Mouse (Mus musculus): Measurements from ENCODE around the gene Foxo1. TPM values are rescaled to one million over a fixed set of nuclear protein-coding genes. Genes with fewer than 3 reads are reported as not detected.

Gene Foxo1
- polyA plus RNA-seq, 1 experiment from 2014 or later = 4.8 TPM

GRCm38 (mm10) chr3:52275037-52275555 lies 7.0 kb downstream of the Foxo1 start:
- Histone ChIP-seq H3K4me3 (ENCODE audit: inconsistent target) (no peak overlapping the region), H3K27ac (no peak overlapping the region), H3K79me2 (ENCODE audit: inconsistent target) (peaks cover 34% of the 10 kb centered on the region; the same call in 1 of the 2 replicates), H3K36me3 (ENCODE audit: inconsistent target) (no peaks in the 10 kb centered on the region)
- WGBS (ENCODE audit: missing documents) = 87% methylated on average over 9 of the region's 9 CpGs

DNA sequence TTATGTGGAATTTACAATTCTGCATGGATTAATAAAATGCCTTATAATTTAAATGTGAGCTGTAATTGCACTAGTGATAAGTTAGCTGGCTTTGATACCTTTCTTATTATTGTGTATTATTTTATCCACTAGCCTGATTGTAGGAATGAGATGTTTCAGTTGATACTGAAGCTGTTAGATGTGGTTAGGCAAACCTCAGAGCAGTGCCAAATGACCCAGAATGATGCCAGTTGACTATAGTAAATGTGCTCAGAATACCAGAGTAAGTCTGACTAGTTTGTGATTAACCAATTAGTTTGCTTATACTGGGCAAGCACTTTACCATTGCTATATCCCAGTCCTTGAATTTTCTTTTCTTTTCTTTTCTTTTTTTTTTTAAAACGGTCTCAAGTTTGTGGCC lies 12.5 kb downstream of the Foxo1 start:
- no peaks in the 10 kb centered on the region for H3K79me2 ChIP-seq (ENCODE audit: inconsistent target)
- H3K36me3 ChIP-seq (ENCODE audit: inconsistent target) = no peaks in the 10 kb centered on the region
- H3K27ac ChIP-seq = no peak overlapping the region
- 100% methylated on average over 1 of the region's 1 CpGs for WGBS (ENCODE audit: missing documents)
- H3K4me3 ChIP-seq (ENCODE audit: inconsistent target) = no peak overlapping the region

DNA sequence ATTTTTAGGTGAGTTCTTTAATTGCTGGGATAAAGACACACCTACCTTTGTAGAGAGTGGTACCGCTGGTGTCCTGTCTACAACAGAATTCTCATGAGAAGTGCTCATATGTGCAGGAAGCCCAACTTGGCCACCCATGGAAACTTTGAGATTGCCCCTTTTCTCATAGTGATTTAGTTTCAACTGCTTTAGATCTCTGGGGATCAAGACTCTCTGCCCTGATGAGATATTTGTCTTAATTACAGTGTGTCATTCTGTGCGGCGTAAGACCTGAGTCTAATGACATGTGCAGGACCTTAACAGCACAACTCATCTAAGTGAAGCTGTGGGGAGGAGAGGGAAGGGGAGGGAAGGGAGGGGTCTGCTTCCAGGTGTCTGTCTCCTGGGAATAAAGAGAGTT lies 13.7 kb downstream of the Foxo1 start:
- Histone ChIP-seq H3K27ac (no peak overlapping the region), H3K4me3 (ENCODE audit: inconsistent target) (no peak overlapping the region), H3K79me2 (ENCODE audit: inconsistent target) (no peaks in the 10 kb centered on the region), H3K36me3 (ENCODE audit: inconsistent target) (no peaks in the 10 kb centered on the region)
- WGBS (ENCODE audit: missing documents) = 90% methylated on average over 3 of the region's 3 CpGs

DNA sequence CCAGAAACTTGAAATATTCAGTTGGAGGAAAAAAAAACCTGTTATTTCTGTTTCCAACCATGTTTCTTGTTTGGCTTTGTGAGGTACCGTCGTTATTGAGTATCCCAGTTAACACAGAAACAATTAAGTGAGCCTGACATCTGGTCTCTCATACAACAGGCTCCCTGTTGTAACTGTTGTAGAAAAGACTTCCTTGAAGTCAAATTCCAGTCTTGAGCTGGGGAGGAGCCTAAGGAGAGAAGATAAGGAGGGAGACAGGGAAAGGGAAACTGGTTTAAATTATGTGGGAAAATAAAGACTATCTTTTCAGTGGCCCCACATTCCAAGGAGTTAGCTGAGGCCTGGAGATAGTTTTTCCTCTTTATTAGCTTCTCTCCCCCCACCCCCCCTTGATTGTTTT lies 14.2 kb downstream of the Foxo1 start:
- no peaks in the 10 kb centered on the region for H3K79me2 ChIP-seq (ENCODE audit: inconsistent target)
- 97% methylated on average over 2 of the region's 2 CpGs for WGBS (ENCODE audit: missing documents)
- no peak overlapping the region for H3K4me3 ChIP-seq (ENCODE audit: inconsistent target)
- no peak overlapping the region for H3K27ac ChIP-seq
- H3K36me3 ChIP-seq (ENCODE audit: inconsistent target) = no peaks in the 10 kb centered on the region

- H3K79me2 ChIP-seq (ENCODE audit: inconsistent target) = no peaks in the 10 kb centered on the region
- H3K4me3 ChIP-seq (ENCODE audit: inconsistent target) = no peak overlapping the region
- WGBS (ENCODE audit: missing documents) = 64% methylated on average over 6 of the region's 6 CpGs
- H3K27ac ChIP-seq = no peak overlapping the region
- no peaks in the 10 kb centered on the region for H3K36me3 ChIP-seq (ENCODE audit: inconsistent target)
Observed at GRCm38 (mm10) chr3:52283521-52283920, 15.4 kb downstream of the Foxo1 start.

GRCm38 (mm10) chr3:52290811-52291210 lies 22.7 kb downstream of the Foxo1 start:
- no peak overlapping the region for H3K27ac ChIP-seq
- H3K36me3 ChIP-seq (ENCODE audit: inconsistent target) = no peaks in the 10 kb centered on the region
- no peaks in the 10 kb centered on the region for H3K79me2 ChIP-seq (ENCODE audit: inconsistent target)
- H3K4me3 ChIP-seq (ENCODE audit: inconsistent target) = no peak overlapping the region
- 98% methylated on average over 2 of the region's 2 CpGs for WGBS (ENCODE audit: missing documents)

DNA sequence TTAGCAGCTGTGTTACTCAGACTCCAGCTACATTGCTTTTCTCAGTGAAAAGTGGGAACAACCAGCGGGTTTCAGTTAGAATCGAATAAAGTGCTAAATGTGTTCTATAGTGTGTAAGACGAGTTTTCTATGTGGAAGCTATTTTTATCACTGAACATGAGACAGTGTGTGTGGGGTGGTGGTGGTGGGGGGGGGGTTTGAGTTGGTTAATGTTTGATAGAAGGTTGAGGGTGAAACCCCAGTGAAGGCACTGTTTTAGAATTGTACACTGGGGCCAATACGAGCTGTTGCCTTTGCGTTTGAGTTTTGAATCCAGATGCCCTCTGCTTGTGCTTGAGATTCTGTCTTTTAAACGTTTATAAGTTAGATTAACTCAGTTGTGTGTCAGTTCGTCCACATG lies 24.4 kb downstream of the Foxo1 start:
- 93% methylated on average over 7 of the region's 7 CpGs for WGBS (ENCODE audit: missing documents)
- H3K27ac ChIP-seq = no peak overlapping the region
- H3K4me3 ChIP-seq (ENCODE audit: inconsistent target) = no peak overlapping the region
- H3K79me2 ChIP-seq (ENCODE audit: inconsistent target) = no peaks in the 10 kb centered on the region
- no peaks in the 10 kb centered on the region for H3K36me3 ChIP-seq (ENCODE audit: inconsistent target)

DNA sequence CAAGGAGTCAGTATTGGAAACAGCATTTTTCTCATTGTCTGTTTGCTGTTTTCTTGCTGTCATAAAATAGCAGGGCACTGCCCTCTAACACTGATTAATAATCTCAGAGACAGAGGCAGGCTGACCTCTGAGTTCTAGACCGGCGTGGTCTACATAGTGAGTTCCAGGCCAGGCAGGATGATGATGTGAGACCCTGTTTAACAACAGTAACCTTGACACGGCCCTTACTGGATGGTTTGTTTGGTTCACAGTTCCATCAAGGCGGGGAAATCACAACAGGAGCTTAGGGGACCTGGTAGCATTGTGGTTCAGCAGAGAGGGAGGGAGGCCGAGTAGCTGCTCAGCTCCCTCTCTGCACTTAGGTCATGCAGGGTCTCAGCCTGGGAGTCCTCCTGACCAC lies 25.8 kb downstream of the Foxo1 start:
- 92% methylated on average over 5 of the region's 5 CpGs for WGBS (ENCODE audit: missing documents)
- no peaks in the 10 kb centered on the region for H3K79me2 ChIP-seq (ENCODE audit: inconsistent target)
- H3K4me3 ChIP-seq (ENCODE audit: inconsistent target) = no peak overlapping the region
- no peak overlapping the region for H3K27ac ChIP-seq
- no peaks in the 10 kb centered on the region for H3K36me3 ChIP-seq (ENCODE audit: inconsistent target)

- Histone ChIP-seq H3K27ac (no peak overlapping the region), H3K36me3 (ENCODE audit: inconsistent target) (no peaks in the 10 kb centered on the region), H3K79me2 (ENCODE audit: inconsistent target) (no peaks in the 10 kb centered on the region), H3K4me3 (ENCODE audit: inconsistent target) (no peak overlapping the region)
- 100% methylated on average over 1 of the region's 1 CpGs for WGBS (ENCODE audit: missing documents)
Observed at GRCm38 (mm10) chr3:52295688-52296087, 27.6 kb downstream of the Foxo1 start.

DNA sequence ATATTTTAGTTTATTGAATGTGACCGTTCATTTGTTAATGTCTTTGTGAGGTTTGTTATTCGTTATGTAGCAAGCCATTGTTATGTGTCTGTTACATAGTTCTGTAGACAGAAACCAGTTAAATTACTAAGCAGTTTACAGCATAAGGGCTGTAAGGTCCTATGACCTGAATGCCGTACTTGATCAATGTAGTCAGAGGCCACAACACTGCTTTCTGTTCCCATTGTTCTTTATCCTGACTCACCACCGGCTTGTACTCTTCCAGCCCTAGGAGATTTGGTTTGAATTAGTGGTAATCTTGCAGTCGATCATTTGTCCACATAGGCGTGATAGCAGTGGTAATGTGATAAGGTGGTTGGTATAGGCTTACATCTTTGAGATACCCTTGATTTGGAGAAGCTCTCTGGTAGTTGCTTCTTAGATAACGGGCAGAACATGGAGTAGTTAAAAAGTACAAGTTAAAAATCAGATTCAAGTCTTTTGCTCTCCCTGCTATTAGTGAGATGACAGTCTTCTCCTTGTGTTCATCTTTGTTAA lies 28.2 kb downstream of the Foxo1 start:
- no peak overlapping the region for H3K27ac ChIP-seq
- H3K4me3 ChIP-seq (ENCODE audit: inconsistent target) = no peak overlapping the region
- H3K79me2 ChIP-seq (ENCODE audit: inconsistent target) = no peaks in the 10 kb centered on the region
- WGBS (ENCODE audit: missing documents) = 86% methylated on average over 7 of the region's 7 CpGs
- H3K36me3 ChIP-seq (ENCODE audit: inconsistent target) = no peaks in the 10 kb centered on the region

DNA sequence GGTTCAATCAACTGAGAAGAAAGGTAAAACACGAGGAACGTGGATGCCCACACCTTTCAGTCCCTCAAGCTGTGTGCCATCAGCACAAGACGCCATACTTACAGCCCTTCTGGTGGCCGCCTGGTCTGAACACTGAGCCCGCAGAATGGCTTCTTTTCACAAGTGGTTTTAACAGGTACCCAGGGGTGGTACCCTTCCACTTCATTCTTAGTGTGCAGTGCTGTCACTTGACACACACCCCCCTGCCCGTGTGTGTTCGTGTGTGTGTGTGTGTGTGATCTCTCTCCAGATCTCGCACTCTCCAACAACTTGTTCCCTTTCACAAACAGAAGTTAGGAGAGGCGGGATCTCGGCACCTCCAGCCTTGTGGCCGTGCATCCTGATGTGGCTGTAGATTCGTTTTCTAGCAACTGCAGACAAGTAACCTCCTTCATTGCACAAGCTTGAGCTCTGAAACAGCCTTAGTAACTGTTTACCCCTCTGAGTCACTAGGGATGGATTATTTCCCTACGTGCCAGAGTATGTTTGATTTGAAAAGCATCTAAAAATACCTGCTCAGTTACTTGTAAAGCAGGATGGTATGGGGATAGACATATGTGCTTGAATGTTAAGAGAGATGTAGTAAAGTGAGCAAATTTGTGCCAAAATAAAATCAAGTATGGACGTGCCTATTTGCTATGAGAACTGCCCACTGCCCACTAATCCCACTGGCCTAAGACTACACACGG lies 29.3 kb downstream of the Foxo1 start:
- Histone ChIP-seq H3K27ac (no peak overlapping the region), H3K4me3 (ENCODE audit: inconsistent target) (no peak overlapping the region), H3K36me3 (ENCODE audit: inconsistent target) (no peaks in the 10 kb centered on the region), H3K79me2 (ENCODE audit: inconsistent target) (no peaks in the 10 kb centered on the region)
- 88% methylated on average over 15 of the region's 15 CpGs for WGBS (ENCODE audit: missing documents)

DNA sequence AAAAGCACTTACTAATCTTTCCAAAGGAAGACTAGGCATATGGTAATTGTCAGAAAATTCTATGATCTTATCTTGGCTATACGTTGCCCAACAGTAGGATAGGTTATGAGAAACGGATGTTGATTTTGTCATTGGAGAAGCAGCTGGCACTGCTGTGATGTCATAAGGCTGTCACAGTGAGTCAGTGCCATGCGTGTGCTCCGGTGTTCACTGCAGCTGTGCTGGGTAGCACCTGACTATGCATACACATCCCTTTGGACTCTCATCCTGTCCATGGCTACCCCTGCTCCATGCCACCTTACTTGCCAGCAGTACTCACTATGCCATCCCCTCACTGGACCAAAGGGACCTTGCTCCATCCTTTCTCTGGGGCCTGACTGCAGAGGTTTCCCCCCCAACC lies 30.5 kb downstream of the Foxo1 start:
- Histone ChIP-seq H3K4me3 (ENCODE audit: inconsistent target) (no peak overlapping the region), H3K36me3 (ENCODE audit: inconsistent target) (no peaks in the 10 kb centered on the region), H3K79me2 (ENCODE audit: inconsistent target) (no peaks in the 10 kb centered on the region), H3K27ac (no peak overlapping the region)
- 87% methylated on average over 4 of the region's 4 CpGs for WGBS (ENCODE audit: missing documents)

DNA sequence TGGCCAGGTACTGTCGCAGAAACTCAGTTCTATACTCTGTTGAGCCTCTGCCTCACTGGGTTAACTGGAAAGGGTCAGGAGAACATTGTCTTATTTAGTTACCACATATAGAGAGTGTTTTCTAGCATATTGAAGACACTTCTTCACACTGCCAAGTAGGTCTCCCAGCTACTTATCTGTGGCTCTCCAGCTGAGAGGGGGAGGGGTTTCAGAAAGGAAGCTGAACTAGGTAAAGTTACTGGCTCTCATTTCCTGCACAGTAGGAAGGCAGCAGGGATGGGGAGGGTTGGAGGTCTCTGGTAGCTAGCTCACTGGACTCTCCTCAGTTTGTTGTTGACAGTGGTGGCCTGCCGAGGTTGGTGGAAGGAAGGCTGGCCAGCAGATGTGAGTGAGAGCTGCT lies 31.2 kb downstream of the Foxo1 start:
- no peaks in the 10 kb centered on the region for H3K79me2 ChIP-seq (ENCODE audit: inconsistent target)
- H3K27ac ChIP-seq = no peak overlapping the region
- no peak overlapping the region for H3K4me3 ChIP-seq (ENCODE audit: inconsistent target)
- no peaks in the 10 kb centered on the region for H3K36me3 ChIP-seq (ENCODE audit: inconsistent target)
- WGBS (ENCODE audit: missing documents) = 48% methylated on average over 2 of the region's 2 CpGs

DNA sequence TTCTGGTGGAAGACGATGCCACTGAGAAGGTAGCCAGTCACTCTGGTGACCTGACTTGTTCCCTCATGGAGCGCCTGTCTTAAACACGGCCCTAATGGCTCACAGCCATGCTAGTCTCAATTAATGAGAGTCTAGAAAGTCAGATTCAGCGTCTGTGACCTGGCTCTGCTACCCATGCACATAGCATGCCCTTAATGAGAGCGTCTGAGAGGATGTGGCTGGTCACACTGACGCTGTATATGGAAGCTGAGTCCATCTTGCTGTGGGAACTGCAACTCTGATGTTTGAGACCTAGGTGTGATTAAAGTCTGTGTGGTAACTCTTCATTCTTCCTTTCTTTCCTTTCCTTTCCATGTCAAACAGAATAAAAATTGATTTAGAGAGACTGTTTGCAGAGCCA lies 32.4 kb downstream of the Foxo1 start:
- Histone ChIP-seq H3K79me2 (ENCODE audit: inconsistent target) (no peaks in the 10 kb centered on the region), H3K4me3 (ENCODE audit: inconsistent target) (no peak overlapping the region), H3K36me3 (ENCODE audit: inconsistent target) (no peaks in the 10 kb centered on the region), H3K27ac (no peak overlapping the region)
- WGBS (ENCODE audit: missing documents) = 70% methylated on average over 6 of the region's 6 CpGs

GRCm38 (mm10) chr3:52303301-52303700 lies 35.2 kb downstream of the Foxo1 start:
- 70% methylated on average over 5 of the region's 5 CpGs for WGBS (ENCODE audit: missing documents)
- no peaks in the 10 kb centered on the region for H3K79me2 ChIP-seq (ENCODE audit: inconsistent target)
- no peak overlapping the region for H3K27ac ChIP-seq
- H3K36me3 ChIP-seq (ENCODE audit: inconsistent target) = no peaks in the 10 kb centered on the region
- no peak overlapping the region for H3K4me3 ChIP-seq (ENCODE audit: inconsistent target)
